Mouse (Mus musculus) intestine, embryonic 14.5 days (tissue): ENCODE data around the gene Mxi1. TPM values are rescaled to one million over a fixed set of nuclear protein-coding genes. Genes with fewer than 3 reads are reported as not detected.

Source experiments
- ATAC-seq: fragments of 200-750 bp; cut with Nextera tagmentation; replicated peaks from 2 replicates; pipeline ENCODE4 v1.8.0; 2017; ENCODE audit warnings: low read depth, moderate number of reproducible peaks, moderate TSS enrichment, moderate library complexity; ENCODE audit not compliant: low FRiP score, low TSS enrichment
- DNase-seq: peaks from one replicate; pipeline ENCODE4 v3.0.0-alpha.2; 2018; ENCODE audit warnings: low spot score
- H3K27ac ChIP-seq: fragments of 300-500 bp; sonication (generic); 2 replicates; pipeline ENCODE4 v1.5.1; 2014; ENCODE audit warnings: low read depth, mild to moderate bottlenecking, control low read depth
- H3K27me3 ChIP-seq: fragments of 300-500 bp; sonication (generic); replicated peaks from 2 replicates; pipeline ENCODE4 v1.6.1; 2014; ENCODE audit warnings: low read length, control low read depth; ENCODE audit not compliant: control insufficient read depth, insufficient read depth
- H3K36me3 ChIP-seq: fragments of 300-500 bp; sonication (generic); 2 replicates; pipeline ENCODE4 v1.6.1; 2014; ENCODE audit warnings: low read length, control low read depth; ENCODE audit not compliant: control insufficient read depth, insufficient read depth
- H3K4me1 ChIP-seq: fragments of 300-500 bp; sonication (generic); replicated peaks from 2 replicates; pipeline ENCODE4 v1.6.1; 2014; ENCODE audit warnings: low read length, control low read depth, mixed read lengths; ENCODE audit not compliant: control insufficient read depth, insufficient read depth
- H3K4me2 ChIP-seq: fragments of 300-500 bp; sonication (generic); 2 replicates; pipeline ENCODE4 v1.6.1; 2014; ENCODE audit warnings: low read length
- H3K4me3 ChIP-seq: fragments of 300-500 bp; sonication (generic); 2 replicates; pipeline ENCODE4 v1.5.1; 2014; ENCODE audit warnings: low read depth, low read length, control low read depth, mixed read lengths
- H3K9ac ChIP-seq: fragments of 300-500 bp; sonication (generic); 2 replicates; pipeline ENCODE4 v1.6.1; 2014; ENCODE audit warnings: mild to moderate bottlenecking, low read length
- H3K9me3 ChIP-seq: fragments of 300-500 bp; sonication (generic); 2 replicates; pipeline ENCODE4 v1.6.1; 2016; ENCODE audit warnings: low read length, control low read depth; ENCODE audit not compliant: control insufficient read depth
- WGBS: fragments of 180-500 bp; shearing (Covaris S2); extraction: QIAGEN DNeasy Blood & Tissue Kit; methylation state at CpG from one replicate; pipeline ENCODE4 v1.1.7; 2014; 5-methylcytosine and 5-hydroxymethylcytosine counted together
- polyA plus RNA-seq: library from polyadenylated mRNA; unstranded; fragments of >200 nt; fragmentation: Nextera tagmentation; extraction: Ambion mirVana; gene quantifications from 2 replicates; pipeline ENCODE4 v1.2.1, GENCODE M21; 2014

The Mxi1 gene
- polyA plus RNA-seq, 1 experiment from 2014 or later: 37.5 TPM

DNA sequence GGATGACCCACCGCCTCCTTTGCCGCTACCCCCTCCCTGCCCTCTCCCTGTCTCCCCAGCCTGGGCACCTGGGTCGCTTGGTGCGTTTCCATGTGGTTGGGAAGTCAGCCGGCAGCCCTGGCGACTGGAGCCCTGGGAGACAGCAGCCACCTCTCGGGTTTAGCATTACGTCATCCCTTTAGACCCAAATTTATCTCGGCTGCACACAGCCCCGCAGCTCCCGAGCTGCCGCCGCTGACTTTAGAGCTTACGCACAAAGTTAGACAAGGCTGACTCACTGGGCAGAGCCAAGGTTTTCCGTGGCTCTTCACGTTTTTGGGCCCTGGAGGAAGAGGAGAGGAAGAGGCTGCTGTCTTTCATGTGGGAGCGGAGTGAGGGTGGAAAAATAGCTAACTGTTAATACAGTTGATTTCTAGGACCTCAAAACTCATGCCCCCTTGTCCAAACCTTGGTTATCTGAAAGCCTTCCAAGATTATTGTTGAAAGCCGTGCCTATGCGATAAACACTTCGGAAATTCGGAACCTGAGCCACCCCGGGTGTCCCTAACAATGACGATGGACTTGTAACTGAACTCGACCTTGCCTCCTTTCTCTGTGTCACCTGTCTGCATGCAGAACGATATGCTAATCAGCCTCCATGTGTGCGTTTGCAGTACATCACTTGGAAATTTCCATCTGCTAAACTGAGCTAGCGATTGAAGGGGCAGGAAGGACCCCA is 15.4 kb downstream of the Mxi1 start:
- Histone ChIP-seq H3K9ac (peak overlapping the region; percentile 44), H3K27me3 (no peaks in the 10 kb centered on the region)

DNA sequence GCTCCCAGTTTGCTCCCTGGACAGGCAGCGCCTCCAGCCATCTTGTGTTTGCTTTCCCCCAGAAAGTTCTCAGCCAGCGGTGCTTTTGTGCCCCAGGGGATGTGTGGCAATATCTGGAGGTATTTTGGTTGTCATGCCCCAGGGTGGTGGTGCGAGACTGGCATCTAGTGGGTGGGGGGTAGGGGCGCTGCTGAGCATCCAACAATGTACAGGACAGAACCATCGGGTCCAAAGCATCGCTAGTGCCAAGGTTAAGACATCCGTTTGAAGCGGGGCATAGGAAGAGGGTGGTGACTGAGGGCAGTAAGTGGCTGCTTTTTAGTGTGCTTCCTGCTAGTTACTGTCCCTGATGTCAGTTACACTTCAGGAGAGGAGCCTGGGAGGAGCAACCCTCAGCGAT is 17.8 kb downstream of the Mxi1 start:
- ATAC-seq (no peak), DNase-seq (no peak)
- peaks cover 14% of the 10 kb centered on the region for H3K36me3 ChIP-seq
- no peak overlapping the region for H3K9ac ChIP-seq
- WGBS: 75% methylated on average over 9 of the region's 9 CpGs
- peaks cover 21% of the 10 kb centered on the region for H3K4me1 ChIP-seq
- H3K27ac ChIP-seq: no peak overlapping the region
- H3K27me3 ChIP-seq: no peaks in the 10 kb centered on the region
- H3K4me3 ChIP-seq: no peak overlapping the region
- H3K9me3 ChIP-seq: no peaks in the 10 kb centered on the region
- H3K4me2 ChIP-seq: no peak overlapping the region

More for the DNA sequence above, 15.4 kb downstream of the Mxi1 start:
- Histone ChIP-seq H3K27ac (peak overlapping the region; percentile 45; the same call in 1 of the 2 replicates), H3K4me1 (peaks cover 27% of the 10 kb centered on the region), H3K4me3 (peak overlapping the region; percentile 30), H3K9me3 (no peaks in the 10 kb centered on the region), H3K36me3 (no peaks in the 10 kb centered on the region), H3K4me2 (peak overlapping the region; percentile 57)
- 14% methylated on average over 27 of the region's 27 CpGs for WGBS
- ATAC-seq: no peak
- DNase-seq: peak; percentile 74

DNA sequence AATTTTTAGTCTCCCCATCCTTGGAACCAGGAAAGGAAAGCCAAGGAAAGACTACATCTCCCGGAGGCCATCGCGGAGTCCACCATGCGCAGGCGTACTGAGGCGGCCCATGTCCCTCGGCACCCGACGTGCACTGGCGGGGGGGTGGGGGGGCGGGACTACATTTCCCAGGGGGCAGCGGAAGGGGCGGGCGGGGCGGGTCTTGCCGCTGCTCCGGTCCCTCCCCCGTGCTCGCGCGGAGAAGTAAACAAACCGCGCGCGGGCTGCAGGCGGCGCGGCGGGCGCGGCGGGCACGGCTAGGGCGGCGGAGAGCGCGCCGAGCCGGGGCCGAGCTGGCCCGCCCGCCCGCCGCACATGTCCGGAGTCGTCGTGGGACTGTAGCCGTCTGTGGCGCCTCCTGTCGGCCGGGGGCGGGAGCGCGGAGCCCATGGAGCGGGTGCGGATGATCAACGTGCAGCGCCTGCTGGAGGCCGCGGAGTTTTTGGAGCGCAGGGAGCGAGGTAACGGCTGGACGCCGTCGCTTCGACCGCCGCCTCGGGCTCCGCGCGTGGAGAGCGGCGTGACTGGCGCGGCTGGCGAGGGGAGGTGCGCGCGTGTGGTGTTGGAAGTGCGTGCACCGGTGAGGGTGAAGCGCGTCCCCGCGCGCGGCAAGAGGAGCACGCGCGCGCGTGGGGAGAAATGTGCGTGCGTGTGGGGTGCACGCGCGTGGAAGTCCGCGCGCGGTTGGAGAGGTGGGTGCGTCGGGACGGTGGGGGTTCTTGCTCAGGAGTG is 19.1 kb downstream of the Mxi1 start:
- Histone ChIP-seq H3K27me3 (no peaks in the 10 kb centered on the region), H3K4me1 (peaks cover 21% of the 10 kb centered on the region), H3K9me3 (no peaks in the 10 kb centered on the region), H3K9ac (peak overlapping the region; percentile 63), H3K27ac (peak overlapping the region; percentile 36), H3K4me3 (peak overlapping the region; percentile 63), H3K36me3 (peaks cover 24% of the 10 kb centered on the region), H3K4me2 (peak overlapping the region; percentile 70)
- peak; percentile 97 for DNase-seq
- WGBS: under 1% methylated on average over 94 of the region's 106 CpGs
- peak; percentile 82 for ATAC-seq

DNA sequence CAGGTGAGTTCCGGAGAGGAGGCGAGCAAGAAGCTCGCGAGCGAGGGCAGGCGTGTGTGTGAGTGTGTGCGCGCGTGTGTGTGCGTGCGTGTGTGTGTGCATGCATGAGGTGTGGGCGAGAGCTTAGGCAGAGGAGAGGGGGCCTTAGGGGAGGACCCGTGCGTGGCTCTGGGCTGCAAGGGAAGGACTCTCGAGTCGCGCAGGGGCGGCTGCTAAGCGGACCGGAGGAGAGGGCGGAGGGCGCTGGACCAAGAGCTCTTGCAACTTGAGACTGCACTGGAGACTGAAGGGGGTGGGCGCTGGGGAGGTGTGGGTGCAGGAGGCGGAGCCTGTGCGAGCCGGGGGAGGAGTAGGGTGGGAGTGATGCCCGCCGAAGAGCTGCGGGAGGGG is 19.7 kb downstream of the Mxi1 start:
- WGBS: under 1% methylated on average over 28 of the region's 29 CpGs

DNA sequence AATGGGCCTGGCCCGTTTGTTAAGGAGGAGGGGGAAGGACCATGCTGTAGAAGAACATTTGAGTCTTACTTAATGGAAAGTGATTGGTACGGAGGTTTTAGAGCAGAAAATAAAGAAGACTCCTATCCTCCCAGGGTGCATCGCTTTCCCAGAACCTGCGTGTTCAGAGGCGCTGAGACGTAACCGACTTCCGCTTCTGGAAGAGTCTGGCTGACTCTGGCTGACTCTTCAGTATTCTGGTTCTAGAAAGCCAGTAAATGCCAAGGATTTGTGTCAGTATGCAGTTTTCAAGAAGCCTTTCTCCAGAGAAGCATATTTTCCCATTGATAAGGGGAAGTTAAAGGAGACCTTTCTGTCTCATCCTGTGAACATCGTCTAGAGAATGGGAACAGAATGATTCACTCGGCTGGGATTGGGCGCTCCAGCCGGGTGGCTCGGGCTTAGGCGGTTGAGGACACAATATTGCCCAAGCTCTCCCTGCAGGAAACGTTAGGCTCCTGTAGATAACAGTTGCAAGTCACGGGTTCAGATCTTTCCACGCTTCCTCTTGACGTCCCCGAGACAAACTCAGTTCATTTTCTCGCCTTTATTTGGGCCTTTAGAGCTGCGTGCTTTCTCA is 21.7 kb downstream of the Mxi1 start:
- DNase-seq (no peak), ATAC-seq (no peak)
- Histone ChIP-seq H3K36me3 (peaks cover 32% of the 10 kb centered on the region), H3K4me2 (no peak overlapping the region), H3K4me3 (no peak overlapping the region), H3K9me3 (no peaks in the 10 kb centered on the region), H3K9ac (no peak overlapping the region), H3K27me3 (no peaks in the 10 kb centered on the region), H3K4me1 (peaks cover 7% of the 10 kb centered on the region), H3K27ac (no peak overlapping the region)
- WGBS: 94% methylated on average over 21 of the region's 21 CpGs

More for the DNA sequence above, 19.7 kb downstream of the Mxi1 start:
- peak overlapping the region; percentile 70 for H3K4me2 ChIP-seq
- H3K4me3 ChIP-seq: peak overlapping the region; percentile 63
- peak; percentile 85 for DNase-seq
- H3K36me3 ChIP-seq: peaks cover 29% of the 10 kb centered on the region
- peak overlapping the region; percentile 63 for H3K9ac ChIP-seq
- no peaks in the 10 kb centered on the region for H3K9me3 ChIP-seq
- H3K27ac ChIP-seq: peak overlapping the region; percentile 36
- peaks cover 19% of the 10 kb centered on the region for H3K4me1 ChIP-seq
- no peaks in the 10 kb centered on the region for H3K27me3 ChIP-seq
- peak; percentile 70 for ATAC-seq

DNA sequence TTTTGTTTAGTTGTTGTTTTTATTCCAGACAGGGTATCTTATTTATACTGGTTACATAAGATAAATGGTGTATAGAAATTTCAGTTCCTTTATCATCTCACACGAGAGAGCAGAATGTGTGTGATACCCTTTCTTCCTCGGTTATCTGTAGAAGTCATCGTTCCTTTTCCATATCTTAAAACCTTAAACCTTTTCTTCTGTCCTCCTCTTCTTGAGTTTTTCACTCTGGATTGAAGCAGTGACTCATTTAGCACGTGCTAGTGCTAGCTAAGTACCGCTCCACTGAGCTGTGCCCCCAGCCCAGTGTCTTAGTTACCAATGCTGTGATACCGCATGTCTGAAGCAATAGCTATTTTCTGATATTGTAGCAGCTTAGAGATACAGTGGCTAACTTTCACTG is 23.4 kb downstream of the Mxi1 start:
- no peak overlapping the region for H3K9ac ChIP-seq
- DNase-seq: no peak
- peaks cover 44% of the 10 kb centered on the region for H3K36me3 ChIP-seq
- no peak for ATAC-seq
- no peak overlapping the region for H3K4me3 ChIP-seq
- no peak overlapping the region for H3K4me2 ChIP-seq
- H3K4me1 ChIP-seq: peaks cover 7% of the 10 kb centered on the region
- H3K27ac ChIP-seq: no peak overlapping the region
- no peaks in the 10 kb centered on the region for H3K9me3 ChIP-seq
- WGBS: 89% methylated on average over 6 of the region's 6 CpGs
- no peaks in the 10 kb centered on the region for H3K27me3 ChIP-seq

DNA sequence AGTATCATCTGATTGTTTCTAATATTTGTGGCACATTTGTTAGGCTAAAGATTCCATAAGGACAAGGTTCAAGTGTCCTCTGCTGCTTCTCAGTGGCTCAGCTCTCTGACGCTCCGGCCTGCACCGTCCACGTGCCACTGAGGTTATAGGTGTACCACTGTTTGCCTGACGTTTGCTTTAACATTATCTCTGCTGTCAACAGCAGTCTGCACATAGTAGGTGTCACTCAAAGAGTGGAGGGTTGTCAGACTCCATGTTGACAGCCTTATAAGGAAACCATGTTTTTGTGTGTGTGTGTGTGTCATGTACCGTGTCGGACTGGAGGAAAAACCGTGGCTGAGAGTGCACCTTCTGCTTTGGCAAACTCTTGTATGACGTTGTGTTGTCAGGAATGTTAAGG is 24.9 kb downstream of the Mxi1 start:
- ATAC-seq: no peak
- no peak overlapping the region for H3K9ac ChIP-seq
- H3K27ac ChIP-seq: no peak overlapping the region
- H3K4me3 ChIP-seq: no peak overlapping the region
- 92% methylated on average over 9 of the region's 9 CpGs for WGBS
- H3K27me3 ChIP-seq: no peaks in the 10 kb centered on the region
- H3K36me3 ChIP-seq: peaks cover 44% of the 10 kb centered on the region
- peaks cover 13% of the 10 kb centered on the region for H3K4me1 ChIP-seq
- no peak overlapping the region for H3K4me2 ChIP-seq
- DNase-seq: no peak
- H3K9me3 ChIP-seq: no peaks in the 10 kb centered on the region

DNA sequence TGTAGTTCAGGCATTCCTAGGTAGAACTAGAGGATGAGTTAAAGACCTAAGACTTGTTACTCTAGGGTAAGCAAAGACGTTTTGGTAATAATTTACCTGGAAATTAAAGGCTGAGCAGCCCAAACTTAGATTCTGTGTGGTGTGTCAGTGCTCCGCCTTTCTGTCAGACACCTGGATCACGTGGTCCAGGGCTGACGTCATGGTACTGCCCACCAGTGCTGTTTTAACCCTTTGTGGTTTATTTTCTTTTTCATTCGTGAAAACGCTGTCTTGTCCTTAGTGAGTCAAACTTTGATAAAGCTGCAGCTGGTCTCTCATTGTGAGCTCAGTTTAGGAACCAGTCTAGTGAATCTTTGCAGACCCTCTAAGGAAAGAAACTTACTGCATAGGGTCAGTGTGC is 30.1 kb downstream of the Mxi1 start:
- Histone ChIP-seq H3K27ac (no peak overlapping the region), H3K9ac (no peak overlapping the region), H3K27me3 (no peaks in the 10 kb centered on the region), H3K36me3 (peaks cover 16% of the 10 kb centered on the region), H3K4me2 (peak overlapping the region; percentile 9; the same call in 1 of the 2 replicates), H3K4me1 (peaks cover 7% of the 10 kb centered on the region; the same call in 1 of the 2 replicates), H3K9me3 (no peaks in the 10 kb centered on the region), H3K4me3 (no peak overlapping the region)
- WGBS: 19% methylated on average over 6 of the region's 6 CpGs
- 0 out of 2 replicates have a peak, but pooled peaks have one; percentile 30 for ATAC-seq
- DNase-seq: peak; percentile 59
